Mouse (Mus musculus) liver, embryonic 14.5 days (tissue): ENCODE data around the gene Ppp1r27. TPM values are rescaled to one million over a fixed set of nuclear protein-coding genes. Genes with fewer than 3 reads are reported as not detected.

Experiments used
- ATAC-seq: fragments of 200-750 bp; cut with Nextera tagmentation; 2 replicates; pipeline ENCODE4 v1.8.0; 2017; ENCODE audit warnings: moderate number of reproducible peaks, mild to moderate bottlenecking, moderate library complexity; ENCODE audit not compliant: insufficient read depth
- DNase-seq, 3 experiments: peaks; one replicate each; pipeline ENCODE4 v3.0.0-alpha.2; 2012 to 2013; ENCODE audit warnings: low read depth in 3 of 3, low spot score in 3 of 3
- H3K27ac ChIP-seq: fragments of 300-500 bp; sonication (generic); 2 replicates; pipeline ENCODE4 v1.5.1; 2014; ENCODE audit warnings: moderate library complexity, mild to moderate bottlenecking, control low read depth, inconsistent platforms
- H3K27me3 ChIP-seq: fragments of 300-500 bp; sonication (generic); 2 replicates; pipeline ENCODE4 v1.6.1; 2014; ENCODE audit warnings: mild to moderate bottlenecking, low read length, moderate library complexity; ENCODE audit not compliant: control insufficient read depth, insufficient read depth
- H3K36me3 ChIP-seq: fragments of 300-500 bp; sonication (generic); replicated peaks from 2 replicates; pipeline ENCODE4 v1.6.1; 2014; ENCODE audit warnings: low read depth; ENCODE audit not compliant: control insufficient read depth, insufficient read depth
- H3K4me1 ChIP-seq, 2 experiments: fragments of 200-500 bp in 1 of 2; fragments of 300-500 bp in 1 of 2; sonication (generic) in 1 of 2; replicated peaks; 2 replicates each; pipeline ENCODE4 v1.6.1; 2012 to 2014; ENCODE audit warnings: antibody characterized with exemption in 1 of 2, inconsistent platforms in 1 of 2, low read length in 1 of 2; ENCODE audit not compliant: control insufficient read depth in 2 of 2, insufficient read depth in 2 of 2
- H3K4me2 ChIP-seq: fragments of 300-500 bp; sonication (generic); 2 replicates; pipeline ENCODE4 v1.6.1; 2014; ENCODE audit warnings: low read depth, mild to moderate bottlenecking, control low read depth, moderate library complexity
- H3K4me3 ChIP-seq, 2 experiments: fragments of 200-500 bp in 1 of 2; fragments of 300-500 bp in 1 of 2; sonication (generic) in 1 of 2; 2 replicates each; pipeline ENCODE4 v1.5.1; 2012 to 2014; ENCODE audit warnings: low read depth in 2 of 2, low read length in 2 of 2, mild to moderate bottlenecking in 2 of 2, control low read depth in 1 of 2, inconsistent platforms in 1 of 2, moderate library complexity in 1 of 2; ENCODE audit not compliant: insufficient read depth in 1 of 2
- H3K9ac ChIP-seq: fragments of 300-500 bp; sonication (generic); replicated peaks from 2 replicates; pipeline ENCODE4 v1.6.1; 2014; ENCODE audit warnings: mild to moderate bottlenecking, control low read depth, moderate library complexity
- H3K9me3 ChIP-seq: fragments of 300-500 bp; sonication (generic); 2 replicates; pipeline ENCODE4 v1.6.1; 2016; ENCODE audit warnings: low read length, mixed read lengths; ENCODE audit not compliant: control insufficient read depth
- CTCF ChIP-seq: IDR thresholded peaks from 2 replicates; pipeline ENCODE4 v1.5.1; 2016; ENCODE audit warnings: antibody characterized with exemption, low read depth, control low read depth
- EP300 ChIP-seq: IDR thresholded peaks from 2 replicates; pipeline ENCODE4 v1.6.1; 2016; ENCODE audit warnings: antibody characterized with exemption, low read depth
- WGBS: fragments of 180-500 bp; shearing (Covaris S2); extraction: QIAGEN DNeasy Blood & Tissue Kit; methylation state at CpG from one replicate; pipeline ENCODE4 v1.1.7; 2014; ENCODE audit not compliant: insufficient replicate concordance; 5-methylcytosine and 5-hydroxymethylcytosine counted together
- polyA plus RNA-seq, 2 experiments: library from polyadenylated mRNA; depleted of rRNA in 1 of 2; stranded (reverse) in 1 of 2; unstranded in 1 of 2; fragments of >200 nt; fragmentation: Nextera tagmentation in 1 of 2; extraction: Ambion mirVana in 1 of 2; gene quantifications; 2 replicates each; pipeline versions ENCODE4 v1.2.1 to v1.2.3; 2012 to 2014

Ppp1r27 gene
- polyA plus RNA-seq, 2 experiments: not detected

DNA sequence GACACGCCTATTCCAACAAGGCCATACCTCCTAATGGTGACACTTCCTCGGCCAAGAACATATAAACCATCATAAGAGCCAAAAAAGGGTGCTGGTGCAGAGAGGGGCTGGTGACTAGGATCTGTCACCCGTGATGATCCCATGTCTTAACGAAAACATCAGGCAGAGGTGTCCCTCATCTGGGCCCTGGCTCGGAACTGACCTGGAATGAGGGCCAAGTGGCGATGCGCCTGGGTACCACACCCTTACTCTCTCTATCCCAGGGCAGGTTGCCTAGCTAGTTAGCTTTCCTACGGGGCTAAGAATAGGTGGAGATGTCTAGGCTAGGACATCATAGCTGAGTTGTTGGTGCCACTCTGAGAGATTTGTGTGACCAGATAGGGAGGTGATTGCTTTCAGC is 16.8 kb downstream of the Ppp1r27 start:
- DNase-seq (no peak), ATAC-seq (no peak)
- H3K4me2 ChIP-seq: no peak overlapping the region
- 61% methylated on average over 8 of the region's 8 CpGs for WGBS
- H3K9me3 ChIP-seq: no peaks in the 10 kb centered on the region
- H3K27ac ChIP-seq: no peak overlapping the region
- H3K9ac ChIP-seq: no peak overlapping the region
- H3K27me3 ChIP-seq: peaks cover 43% of the 10 kb centered on the region
- H3K4me3 ChIP-seq: no peak overlapping the region
- TF ChIP-seq EP300 (no peak), CTCF (no peak)
- peaks cover 0 to 6% of the 10 kb centered on the region in 2 experiments; a peak in 1 of 4 replicates for H3K4me1 ChIP-seq
- no peaks in the 10 kb centered on the region for H3K36me3 ChIP-seq

DNA sequence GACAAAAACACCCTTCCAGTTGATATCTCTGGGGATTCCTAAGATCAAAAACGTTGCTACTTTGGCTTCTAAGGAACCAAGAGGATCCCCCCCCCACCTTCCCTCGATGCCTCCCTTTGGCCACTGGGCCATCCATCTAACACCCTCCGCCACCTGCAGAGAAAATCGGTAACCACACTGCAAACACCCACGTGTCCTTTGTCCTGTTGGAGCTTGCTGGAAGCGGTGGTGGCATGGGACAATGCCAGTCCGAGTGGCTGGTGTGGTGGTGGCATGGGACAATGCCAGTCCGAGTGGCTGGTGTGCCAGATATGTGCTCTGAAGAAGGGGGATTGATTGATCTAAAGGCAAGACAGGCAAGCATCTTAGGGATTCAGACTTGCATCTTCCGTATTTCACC is 19.3 kb downstream of the Ppp1r27 start:
- 27% methylated on average over 9 of the region's 9 CpGs for WGBS
- Histone ChIP-seq H3K36me3 (no peaks in the 10 kb centered on the region), H3K9ac (no peak overlapping the region), H3K4me1 (peaks cover 0 to 9% of the 10 kb centered on the region in 2 experiments; a peak in 2 of 4 replicates), H3K4me3 (no peak overlapping the region; a peak in 1 of 4 replicates), H3K27ac (no peak overlapping the region), H3K27me3 (peaks cover 51% of the 10 kb centered on the region), H3K9me3 (no peaks in the 10 kb centered on the region), H3K4me2 (peak overlapping the region; percentile 51)
- ATAC-seq: no peak
- TF ChIP-seq CTCF (no peak), EP300 (no peak)
- no peak for DNase-seq

DNA sequence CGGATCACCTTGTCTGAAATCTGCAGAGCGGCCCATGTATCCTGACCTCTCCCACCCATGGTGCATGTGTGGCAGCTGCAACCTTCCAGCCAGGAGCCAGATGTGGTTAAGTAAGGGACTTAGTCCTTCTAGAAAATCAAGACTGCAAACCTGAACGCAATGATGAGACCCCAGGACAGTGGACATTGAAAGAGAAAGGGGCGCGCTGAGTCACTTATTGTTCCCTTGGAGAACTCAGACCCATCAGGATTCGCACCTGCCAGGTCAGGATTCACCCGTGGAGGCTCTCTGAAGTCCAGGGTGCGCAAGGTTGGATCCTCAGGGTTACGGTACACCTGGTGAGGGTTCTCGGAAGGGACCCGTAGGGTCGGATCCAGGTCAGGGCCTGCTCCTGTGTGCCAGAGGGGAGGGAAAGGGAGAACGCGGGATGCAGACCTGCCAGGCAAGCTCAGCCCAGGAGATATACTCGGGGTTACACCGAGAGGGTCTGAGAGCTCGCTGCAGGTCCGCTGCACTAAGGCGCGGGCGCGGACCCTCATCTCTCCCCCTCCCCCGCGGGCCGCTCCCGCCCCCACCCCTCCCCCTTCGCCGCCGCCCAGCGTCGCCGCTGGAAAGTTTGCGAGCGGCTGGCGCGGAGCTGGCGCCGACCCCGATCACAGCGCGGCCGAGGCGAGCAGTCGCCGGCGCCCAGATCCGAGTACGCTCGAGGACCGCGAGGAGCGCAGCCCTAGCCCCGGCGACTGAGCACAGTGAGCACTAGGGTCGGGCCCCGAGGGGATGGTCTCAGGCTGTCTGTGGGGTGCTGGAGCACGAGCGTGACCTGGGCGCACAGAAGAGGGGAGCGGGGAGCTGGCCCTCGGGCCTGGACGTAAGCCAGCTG is 20.6 kb downstream of the Ppp1r27 start, which contains the start of gene Gcgr:
Gcgr (plus strand) TSS at position 615 of the 880 bp plus-strand sequence.
- peak within 1 kb of the TSS; percentile 38; the same call in 1 of the 2 replicates for H3K9ac ChIP-seq
- no peaks in the 10 kb centered on the region for H3K9me3 ChIP-seq
- H3K36me3 ChIP-seq: no peaks in the 10 kb centered on the region
- 8% methylated on average over 62 of the region's 62 CpGs for WGBS
- ATAC-seq: no peak
- no peak for DNase-seq
- peaks cover 0 to 9% of the 10 kb centered on the region in 2 experiments; a peak in 2 of 4 replicates for H3K4me1 ChIP-seq
- TF ChIP-seq CTCF (no peak), EP300 (no peak)
- peaks cover 51% of the 10 kb centered on the region for H3K27me3 ChIP-seq
- H3K4me2 ChIP-seq: peak within 1 kb of the TSS; percentile 51
- peak within 1 kb of the TSS; percentile 45 to 51 for H3K4me3 ChIP-seq
- no peak within 1 kb of the TSS for H3K27ac ChIP-seq

DNA sequence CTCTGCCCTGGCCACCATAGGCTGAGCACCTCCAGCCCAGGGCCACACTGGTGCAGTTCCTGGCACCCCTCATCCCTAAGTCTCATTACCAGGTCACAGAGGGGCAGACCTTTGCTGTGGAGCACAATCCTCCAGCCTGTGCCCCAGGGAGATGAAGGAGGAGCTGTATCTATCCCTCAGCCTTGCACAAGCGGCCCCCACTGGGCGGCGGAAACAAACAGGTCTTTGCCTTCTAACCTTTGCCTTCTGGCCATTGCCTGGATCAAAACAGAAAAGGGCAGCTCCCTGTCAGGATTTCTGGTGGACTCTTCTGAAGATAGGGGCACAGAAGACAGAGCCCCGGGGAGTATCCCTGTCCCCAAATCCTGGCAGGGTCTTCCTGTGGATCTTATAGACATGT is 22.0 kb downstream of the Ppp1r27 start:
- Histone ChIP-seq H3K9ac (no peak overlapping the region), H3K4me3 (no peak overlapping the region), H3K27me3 (peaks cover 51% of the 10 kb centered on the region), H3K9me3 (no peaks in the 10 kb centered on the region), H3K4me1 (peaks cover 0 to 9% of the 10 kb centered on the region in 2 experiments; a peak in 2 of 4 replicates), H3K4me2 (no peak overlapping the region), H3K36me3 (no peaks in the 10 kb centered on the region), H3K27ac (no peak overlapping the region)
- 60% methylated on average over 4 of the region's 4 CpGs for WGBS
- DNase-seq (no peak), ATAC-seq (no peak)
- TF ChIP-seq CTCF (no peak), EP300 (no peak)

DNA sequence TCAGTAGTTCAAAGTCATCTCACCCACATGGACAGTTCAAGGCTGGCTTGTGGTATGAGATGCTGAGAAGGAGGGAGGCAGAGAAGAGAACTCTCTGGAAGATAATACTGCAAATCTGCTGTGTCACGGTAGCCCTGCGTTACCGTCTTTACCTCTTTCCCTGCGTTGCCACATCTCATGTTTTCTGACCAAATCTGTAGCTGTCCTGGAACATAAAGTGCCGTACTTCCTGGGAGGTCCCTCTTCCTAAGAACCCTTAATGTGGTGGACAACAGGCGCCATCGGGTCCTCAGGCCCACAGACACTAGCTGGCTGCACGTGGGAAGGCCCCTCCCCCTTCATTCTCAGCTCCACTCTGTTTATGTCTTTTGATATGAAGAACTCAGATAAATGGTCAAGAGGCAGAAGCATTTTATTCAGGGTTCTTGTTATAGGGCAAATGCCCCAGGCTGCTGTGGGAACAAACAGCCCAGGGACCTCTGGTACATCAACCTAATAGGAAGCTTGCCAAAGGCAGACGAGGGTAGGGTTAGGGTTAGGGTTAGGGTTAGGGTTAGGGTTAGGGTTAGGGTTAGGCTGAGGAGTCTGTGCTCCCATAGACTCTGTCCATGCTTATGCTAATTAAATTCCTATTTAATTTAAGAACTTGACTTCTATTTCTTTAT is 23.1 kb downstream of the Ppp1r27 start:
- H3K4me1 ChIP-seq: peaks cover 0 to 9% of the 10 kb centered on the region in 2 experiments; a peak in 2 of 4 replicates
- H3K9me3 ChIP-seq: no peaks in the 10 kb centered on the region
- DNase-seq: no peak
- H3K27ac ChIP-seq: no peak overlapping the region
- H3K4me3 ChIP-seq: no peak overlapping the region
- H3K9ac ChIP-seq: no peak overlapping the region
- WGBS: 41% methylated on average over 9 of the region's 9 CpGs
- H3K27me3 ChIP-seq: peaks cover 46% of the 10 kb centered on the region
- no peaks in the 10 kb centered on the region for H3K36me3 ChIP-seq
- TF ChIP-seq CTCF (no peak), EP300 (no peak)
- no peak overlapping the region for H3K4me2 ChIP-seq
- ATAC-seq: no peak; the same call in 1 of the 2 replicates
